Mouse (Mus musculus): ENCODE measurements around the gene Rpl29. TPM values are rescaled to one million over a fixed set of nuclear protein-coding genes. Genes with fewer than 3 reads are reported as not detected.

The Rpl29 gene
- total and polyA plus RNA-seq, 2 experiments: 182 to 230 TPM

- TF ChIP-seq CTCF (IDR thresholded peaks at IDR 0.05; ENCODE audit: low read depth, low read length) (no peak), POLR2A (IDR thresholded peaks at IDR 0.05; ENCODE audit: extremely low read depth, insufficient read depth, low read length) (no peak)
- H3K4me3 ChIP-seq (ENCODE audit: insufficient read depth, low read depth, low read length): peak overlapping the region; percentile 63; the same call in 1 of the 2 replicates
- H3K9ac ChIP-seq (ENCODE audit: low read depth, low read length): peak overlapping the region; percentile 93
- 19% methylated on average over 9 of the region's 9 CpGs for WGBS
- H3K79me2 ChIP-seq (ENCODE audit: control insufficient read depth, insufficient read depth, low read length): peaks cover 11% of the 10 kb centered on the region; the same call in 1 of the 2 replicates
- H3K27me3 ChIP-seq (ENCODE audit: control insufficient read depth, insufficient read depth, low read length): no peaks in the 10 kb centered on the region
- DNase-seq (ENCODE audit: extremely low read depth, low read depth, low spot score): peak; percentile 76
- peaks cover 7% of the 10 kb centered on the region; the same call in 1 of the 2 replicates for H3K36me3 ChIP-seq (ENCODE audit: control insufficient read depth, insufficient read depth, low read length)
- peak overlapping the region; percentile 100 for H3K27ac ChIP-seq (replicated peaks; ENCODE audit: insufficient read depth, low read depth, low read length)
- H3K4me1 ChIP-seq (ENCODE audit: control insufficient read depth, insufficient read depth, low read length): peaks cover 29% of the 10 kb centered on the region
Measured at GRCm38 (mm10) chr9:106450661-106451060, 21.4 kb downstream of the Rpl29 start.

GRCm38 (mm10) chr9:106451298-106451697, 22.0 kb downstream of the Rpl29 start:
- peak overlapping the region; percentile 30; the same call in 1 of the 2 replicates for H3K27ac ChIP-seq (replicated peaks; ENCODE audit: insufficient read depth, low read depth, low read length)

GRCm38 (mm10) chr9:106451899-106452298, 22.6 kb downstream of the Rpl29 start:
- no peak for DNase-seq (ENCODE audit: extremely low read depth, low read depth, low spot score)
- WGBS: 69% methylated on average over 2 of the region's 2 CpGs
- peak overlapping the region; percentile 57 for H3K27ac ChIP-seq (replicated peaks; ENCODE audit: insufficient read depth, low read depth, low read length)
- peaks cover 7% of the 10 kb centered on the region; the same call in 1 of the 2 replicates for H3K36me3 ChIP-seq (ENCODE audit: control insufficient read depth, insufficient read depth, low read length)
- TF ChIP-seq POLR2A (IDR thresholded peaks at IDR 0.05; ENCODE audit: extremely low read depth, insufficient read depth, low read length): no peak
- TF ChIP-seq CTCF (IDR thresholded peaks at IDR 0.05; ENCODE audit: low read depth, low read length): no peak
- H3K4me3 ChIP-seq (ENCODE audit: insufficient read depth, low read depth, low read length): no peak overlapping the region
- no peak overlapping the region for H3K9ac ChIP-seq (ENCODE audit: low read depth, low read length)
- H3K4me1 ChIP-seq (ENCODE audit: control insufficient read depth, insufficient read depth, low read length): peaks cover 28% of the 10 kb centered on the region
- H3K79me2 ChIP-seq (ENCODE audit: control insufficient read depth, insufficient read depth, low read length): peaks cover 11% of the 10 kb centered on the region; the same call in 1 of the 2 replicates
- no peaks in the 10 kb centered on the region for H3K27me3 ChIP-seq (ENCODE audit: control insufficient read depth, insufficient read depth, low read length)

More at GRCm38 (mm10) chr9:106451298-106451697, 22.0 kb downstream of the Rpl29 start:
- 51% methylated on average over 11 of the region's 11 CpGs for WGBS
- peaks cover 11% of the 10 kb centered on the region; the same call in 1 of the 2 replicates for H3K79me2 ChIP-seq (ENCODE audit: control insufficient read depth, insufficient read depth, low read length)
- no peak overlapping the region for H3K4me3 ChIP-seq (ENCODE audit: insufficient read depth, low read depth, low read length)
- peaks cover 7% of the 10 kb centered on the region; the same call in 1 of the 2 replicates for H3K36me3 ChIP-seq (ENCODE audit: control insufficient read depth, insufficient read depth, low read length)
- peaks cover 29% of the 10 kb centered on the region for H3K4me1 ChIP-seq (ENCODE audit: control insufficient read depth, insufficient read depth, low read length)
- TF ChIP-seq CTCF (IDR thresholded peaks at IDR 0.05; ENCODE audit: low read depth, low read length) (no peak), POLR2A (IDR thresholded peaks at IDR 0.05; ENCODE audit: extremely low read depth, insufficient read depth, low read length) (no peak)
- H3K27me3 ChIP-seq (ENCODE audit: control insufficient read depth, insufficient read depth, low read length): no peaks in the 10 kb centered on the region
- H3K9ac ChIP-seq (ENCODE audit: low read depth, low read length): peak overlapping the region; percentile 8; the same call in 1 of the 2 replicates
- DNase-seq (ENCODE audit: extremely low read depth, low read depth, low spot score): no peak

- Histone ChIP-seq H3K36me3 (ENCODE audit: control insufficient read depth, insufficient read depth, low read length) (peaks cover 7% of the 10 kb centered on the region; the same call in 1 of the 2 replicates), H3K9ac (ENCODE audit: low read depth, low read length) (0 out of 2 replicates have a peak overlapping the region, but pooled peaks have one; percentile 5), H3K4me3 (ENCODE audit: insufficient read depth, low read depth, low read length) (no peak overlapping the region), H3K27ac (replicated peaks; ENCODE audit: insufficient read depth, low read depth, low read length) (peak overlapping the region; percentile 57), H3K27me3 (ENCODE audit: control insufficient read depth, insufficient read depth, low read length) (no peaks in the 10 kb centered on the region), H3K4me1 (ENCODE audit: control insufficient read depth, insufficient read depth, low read length) (peaks cover 28% of the 10 kb centered on the region), H3K79me2 (ENCODE audit: control insufficient read depth, insufficient read depth, low read length) (peaks cover 11% of the 10 kb centered on the region; the same call in 1 of the 2 replicates)
- TF ChIP-seq CTCF (IDR thresholded peaks at IDR 0.05; ENCODE audit: low read depth, low read length): no peak
- TF ChIP-seq POLR2A (IDR thresholded peaks at IDR 0.05; ENCODE audit: extremely low read depth, insufficient read depth, low read length): no peak
- DNase-seq (ENCODE audit: extremely low read depth, low read depth, low spot score): no peak
- WGBS: 60% methylated on average over 6 of the region's 6 CpGs
Measured at GRCm38 (mm10) chr9:106452351-106452750, 23.1 kb downstream of the Rpl29 start.

GRCm38 (mm10) chr9:106452821-106453220, 23.6 kb downstream of the Rpl29 start:
- H3K9ac ChIP-seq (ENCODE audit: low read depth, low read length): 0 out of 2 replicates have a peak overlapping the region, but pooled peaks have one; percentile 5
- WGBS: 14% methylated on average over 7 of the region's 7 CpGs
- peaks cover 11% of the 10 kb centered on the region; the same call in 1 of the 2 replicates for H3K79me2 ChIP-seq (ENCODE audit: control insufficient read depth, insufficient read depth, low read length)
- peaks cover 7% of the 10 kb centered on the region; the same call in 1 of the 2 replicates for H3K36me3 ChIP-seq (ENCODE audit: control insufficient read depth, insufficient read depth, low read length)
- DNase-seq (ENCODE audit: extremely low read depth, low read depth, low spot score): no peak
- no peak for TF ChIP-seq POLR2A (IDR thresholded peaks at IDR 0.05; ENCODE audit: extremely low read depth, insufficient read depth, low read length)
- no peak for TF ChIP-seq CTCF (IDR thresholded peaks at IDR 0.05; ENCODE audit: low read depth, low read length)
- no peak overlapping the region for H3K4me3 ChIP-seq (ENCODE audit: insufficient read depth, low read depth, low read length)
- no peaks in the 10 kb centered on the region for H3K27me3 ChIP-seq (ENCODE audit: control insufficient read depth, insufficient read depth, low read length)
- peak overlapping the region; percentile 57 for H3K27ac ChIP-seq (replicated peaks; ENCODE audit: insufficient read depth, low read depth, low read length)
- H3K4me1 ChIP-seq (ENCODE audit: control insufficient read depth, insufficient read depth, low read length): peaks cover 28% of the 10 kb centered on the region

Data from liver, adult 2 months (tissue).